Comparison of ENCODE assay signal across 25 mouse cellular contexts in genomic region chr10:56148920-56149319, GRCm38 (mm10). TPM values are rescaled to one million over a fixed set of nuclear protein-coding genes. Genes with fewer than 3 reads are reported as not detected.
DNase-seq lines count a peak whose midpoint lies in the region; ATAC-seq and TF ChIP-seq lines count a peak whose summit lies in the region.
"Had no signal": no experiment of that assay in that cellular context is flagged by ENCODE, and none has a peak within 500 bp of the region (broad histone marks: within the 10 kb centered on the region; RNA-seq: fewer than 3 reads in every experiment).

No protein-coding gene starts in this region.

- no peak overlapping the region for H3K4me3 ChIP-seq in forebrain, embryonic 13.5 days
- no peak overlapping the region for H3K4me3 ChIP-seq in forebrain, embryonic 11.5 days (ENCODE audit: low read depth, low read length)
- H3K4me3 ChIP-seq in forebrain, embryonic 15.5 days, result no peak overlapping the region
- no peak overlapping the region for H3K4me3 ChIP-seq in forebrain, embryonic 12.5 days (replicated peaks)
- H3K4me3 ChIP-seq in forebrain, postnatal 0 days (ENCODE audit: low read depth, low read length), result no peak overlapping the region
- H3K4me3 ChIP-seq: embryonic facial prominence, embryonic 13.5 days; embryonic facial prominence, embryonic 15.5 days; erythroblast, embryonic 14.5 days had no signal

- WGBS in forebrain, embryonic 13.5 days, result 93% methylated on average over 3 of the region's 3 CpGs
- 92% methylated on average over 3 of the region's 3 CpGs for WGBS in forebrain, embryonic 11.5 days
- WGBS in forebrain, embryonic 15.5 days, result 72% methylated on average over 3 of the region's 3 CpGs
- WGBS in forebrain, embryonic 12.5 days, result 93% methylated on average over 3 of the region's 3 CpGs
- 65% methylated on average over 3 of the region's 3 CpGs for WGBS in forebrain, postnatal 0 days

- H3K36me3 ChIP-seq in forebrain, embryonic 13.5 days (ENCODE audit: poor library complexity, severe bottlenecking), result no peaks in the 10 kb centered on the region
- no peaks in the 10 kb centered on the region for H3K36me3 ChIP-seq in forebrain, embryonic 11.5 days (ENCODE audit: control insufficient read depth, insufficient read depth, low read length)
- H3K36me3 ChIP-seq in forebrain, embryonic 15.5 days, result 0 out of 2 replicates have a peak, but pooled peaks cover 5% of the 10 kb centered on the region
- no peaks in the 10 kb centered on the region; the same call in 1 of the 2 replicates for H3K36me3 ChIP-seq in forebrain, embryonic 12.5 days (replicated peaks)
- no peaks in the 10 kb centered on the region for H3K36me3 ChIP-seq in forebrain, postnatal 0 days (ENCODE audit: insufficient read depth)
- H3K36me3 ChIP-seq: embryonic facial prominence, embryonic 13.5 days; embryonic facial prominence, embryonic 15.5 days; G1E had no signal

- no peaks in the 10 kb centered on the region for H3K9me3 ChIP-seq in forebrain, embryonic 13.5 days (replicated peaks)
- H3K9me3 ChIP-seq in forebrain, embryonic 11.5 days (ENCODE audit: control insufficient read depth, low read length), result no peaks in the 10 kb centered on the region
- no peaks in the 10 kb centered on the region for H3K9me3 ChIP-seq in forebrain, embryonic 15.5 days
- no peaks in the 10 kb centered on the region for H3K9me3 ChIP-seq in forebrain, embryonic 12.5 days
- H3K9me3 ChIP-seq in forebrain, postnatal 0 days (ENCODE audit: low read length), result 0 out of 2 replicates have a peak, but pooled peaks cover 5% of the 10 kb centered on the region
- H3K9me3 ChIP-seq: embryonic facial prominence, embryonic 13.5 days; embryonic facial prominence, embryonic 15.5 days; G1E had no signal

- H3K4me1 ChIP-seq in forebrain, embryonic 13.5 days, result no peaks in the 10 kb centered on the region
- no peaks in the 10 kb centered on the region for H3K4me1 ChIP-seq in forebrain, embryonic 11.5 days (replicated peaks; ENCODE audit: control insufficient read depth, insufficient read depth, low read length)
- H3K4me1 ChIP-seq in forebrain, embryonic 15.5 days, result no peaks in the 10 kb centered on the region
- no peaks in the 10 kb centered on the region for H3K4me1 ChIP-seq in forebrain, embryonic 12.5 days
- H3K4me1 ChIP-seq in forebrain, postnatal 0 days (ENCODE audit: insufficient read depth), result no peaks in the 10 kb centered on the region
- H3K4me1 ChIP-seq: embryonic facial prominence, embryonic 13.5 days; embryonic facial prominence, embryonic 15.5 days had no signal

- TF ChIP-seq CTCF in forebrain, postnatal 0 days (IDR thresholded peaks at IDR 0.05; ENCODE audit: low read depth), result no peak

- H3K4me2 ChIP-seq in forebrain, embryonic 13.5 days, result no peak overlapping the region
- H3K4me2 ChIP-seq in forebrain, embryonic 11.5 days (ENCODE audit: low read depth, low read length, severe bottlenecking), result no peak overlapping the region
- no peak overlapping the region for H3K4me2 ChIP-seq in forebrain, embryonic 15.5 days (replicated peaks)
- H3K4me2 ChIP-seq in forebrain, embryonic 12.5 days, result no peak overlapping the region
- no peak overlapping the region for H3K4me2 ChIP-seq in forebrain, postnatal 0 days (ENCODE audit: low read depth)
- H3K4me2 ChIP-seq: embryonic facial prominence, embryonic 13.5 days; embryonic facial prominence, embryonic 15.5 days had no signal

- no peaks in the 10 kb centered on the region for H3K27me3 ChIP-seq in forebrain, embryonic 13.5 days
- H3K27me3 ChIP-seq in forebrain, embryonic 11.5 days (ENCODE audit: control insufficient read depth, insufficient read depth, low read length), result no peaks in the 10 kb centered on the region
- no peaks in the 10 kb centered on the region for H3K27me3 ChIP-seq in forebrain, embryonic 15.5 days
- no peaks in the 10 kb centered on the region for H3K27me3 ChIP-seq in forebrain, embryonic 12.5 days
- no peaks in the 10 kb centered on the region for H3K27me3 ChIP-seq in forebrain, postnatal 0 days (ENCODE audit: insufficient read depth, low read length)
- H3K27me3 ChIP-seq: CH12.LX; embryonic facial prominence, embryonic 13.5 days; embryonic facial prominence, embryonic 15.5 days; Patski had no signal

- peak; percentile 71; the same call in 1 of the 2 replicates for ATAC-seq in forebrain, embryonic 13.5 days
- no peak for ATAC-seq in forebrain, embryonic 11.5 days (replicated peaks; ENCODE audit: low FRiP score)
- ATAC-seq in forebrain, embryonic 15.5 days (replicated peaks), result peak; percentile 84
- ATAC-seq in forebrain, embryonic 12.5 days (ENCODE audit: low FRiP score), result no peak
- ATAC-seq in forebrain, postnatal 0 days, result peak; percentile 75; the same call in 1 of the 2 replicates
- ATAC-seq: activated CD4-positive, CD25-positive, alpha-beta regulatory T cell, adult 4 months; CD4-positive, CD25-positive, alpha-beta regulatory T cell, adult 4 months; Patski had no signal

- H3K27ac ChIP-seq in forebrain, embryonic 13.5 days, result no peak overlapping the region
- no peak overlapping the region for H3K27ac ChIP-seq in forebrain, embryonic 11.5 days (ENCODE audit: low read depth, low read length)
- no peak overlapping the region for H3K27ac ChIP-seq in forebrain, embryonic 15.5 days (replicated peaks)
- no peak overlapping the region for H3K27ac ChIP-seq in forebrain, embryonic 12.5 days
- H3K27ac ChIP-seq in forebrain, postnatal 0 days (ENCODE audit: low read depth, low read length), result no peak overlapping the region
- H3K27ac ChIP-seq: embryonic facial prominence, embryonic 13.5 days; embryonic facial prominence, embryonic 15.5 days had no signal

- no peak for DNase-seq in forebrain, embryonic 11.5 days (ENCODE audit: low spot score)
- DNase-seq in forebrain, postnatal 0 days, result peak; percentile 42
- DNase-seq in retina, postnatal 1 day, result no peak
- DNase-seq: adrenal gland, adult 8-10 months; adrenal gland, postnatal 14 days; adrenal gland, postnatal 36 days; B cell, adult 2 months; cerebellum, adult 11 months; cerebellum, adult 18-20 months; cerebellum, adult 8-10 months; cerebellum, adult 9-11 months; cerebellum, postnatal 14 days; cerebellum, postnatal 36 days; embryo, embryonic 11 days had no signal

- no peak overlapping the region for H3K9ac ChIP-seq in forebrain, embryonic 13.5 days
- no peak overlapping the region for H3K9ac ChIP-seq in forebrain, embryonic 11.5 days (ENCODE audit: low read length)
- no peak overlapping the region for H3K9ac ChIP-seq in forebrain, embryonic 15.5 days (replicated peaks)
- no peak overlapping the region for H3K9ac ChIP-seq in forebrain, embryonic 12.5 days
- H3K9ac ChIP-seq in forebrain, postnatal 0 days, result no peak overlapping the region
- H3K9ac ChIP-seq: embryonic facial prominence, embryonic 13.5 days; embryonic facial prominence, embryonic 15.5 days had no signal

RNA-seq across cellular contexts. Expression of gene Msl3l2, which starts 42.2 kb away (rescaled TPM):
- polyA plus RNA-seq in forebrain, embryonic 13.5 days (2015; fragmentation: Nextera tagmentation; extraction: Ambion mirVana), result 7.6 and 8.4 TPM in 2 replicates
- 8.0 and 8.6 TPM in 2 replicates for polyA plus RNA-seq in forebrain, embryonic 11.5 days (2014; fragmentation: Nextera tagmentation; extraction: Ambion mirVana)
- 10.2 and 13.1 TPM in 2 replicates for polyA plus RNA-seq in forebrain, embryonic 15.5 days (2015; fragmentation: Nextera tagmentation; extraction: Ambion mirVana)
- 10.3 and 10.4 TPM in 2 replicates for polyA plus RNA-seq in forebrain, embryonic 12.5 days (2016; fragmentation: Nextera tagmentation; extraction: Ambion mirVana)
- 17.2 and 18.9 TPM in 2 replicates for total RNA-seq in forebrain, postnatal 0 days (2014; rRNA removed)
- 13.6 and 14.9 TPM in 2 replicates for polyA plus RNA-seq in forebrain, postnatal 0 days (2015; fragmentation: Nextera tagmentation; extraction: Ambion mirVana)
- total RNA-seq: G1E had no signal
- polyA plus RNA-seq: G1E had no signal

Comparison
In these comparisons a context has a peak if more than half of its experiments do, and no peak if none do; other contexts are left out.
1. ATAC-seq: peak in forebrain, embryonic 13.5 days (single experiment), forebrain, embryonic 15.5 days (single experiment) and forebrain, postnatal 0 days (single experiment); none in forebrain, embryonic 11.5 days (single experiment) and forebrain, embryonic 12.5 days (single experiment).